Mouse (Mus musculus) R1 (cell line): ENCODE results near the gene Hmgcl.
A peak's percentile ranks its signal among the peaks of the same experiment; 100 is the strongest.
"Not testable (repeated sequence)": the region's sequence is repeated elsewhere in the genome, so short reads cannot be mapped to it uniquely, and the experiment has no call there.

Experiments used
- DNase-seq: peaks from one replicate; pipeline ENCODE4 v3.0.0-alpha.2; 2018; ENCODE audit warnings: low read depth, low spot score

The Hmgcl gene

GRCm38 (mm10) chr4:135960717-135961116 lies 14.5 kb downstream of the Hmgcl start:
- peak; percentile 86 for DNase-seq

- no peak for DNase-seq
Observed at GRCm38 (mm10) chr4:135961709-135962108, 15.5 kb downstream of the Hmgcl start.

- no peak for DNase-seq
Observed at GRCm38 (mm10) chr4:135962198-135962597, 15.9 kb downstream of the Hmgcl start.

- peak; percentile 75 for DNase-seq
Observed at GRCm38 (mm10) chr4:135962946-135963345, 16.7 kb downstream of the Hmgcl start.

- DNase-seq, result peak; percentile 99
Observed at GRCm38 (mm10) chr4:135963457-135964193, 17.4 kb downstream of the Hmgcl start, which contains the start of gene Gale. TSS of gene Gale (plus strand) at chr4:135963727.

GRCm38 (mm10) chr4:135964426-135964825 lies 18.2 kb downstream of the Hmgcl start:
- no peak for DNase-seq

- DNase-seq, result no peak
Observed at GRCm38 (mm10) chr4:135965113-135965512, 18.9 kb downstream of the Hmgcl start.

- no peak for DNase-seq
Observed at GRCm38 (mm10) chr4:135966283-135966682, 20.0 kb downstream of the Hmgcl start.

- DNase-seq, result no peak
Observed at GRCm38 (mm10) chr4:135967086-135967760, 21.0 kb downstream of the Hmgcl start.

- no peak for DNase-seq
Observed at GRCm38 (mm10) chr4:135968271-135968869, 22.1 kb downstream of the Hmgcl start.

- no peak for DNase-seq
Observed at GRCm38 (mm10) chr4:135969070-135969750, 23.0 kb downstream of the Hmgcl start.

GRCm38 (mm10) chr4:135970585-135970984 lies 24.3 kb downstream of the Hmgcl start:
- DNase-seq, result no peak

- DNase-seq, result peak; percentile 54
Observed at GRCm38 (mm10) chr4:135971805-135972555, 25.7 kb downstream of the Hmgcl start.

- DNase-seq, result peak; percentile 79
Observed at GRCm38 (mm10) chr4:135972556-135972906, 26.3 kb downstream of the Hmgcl start, which contains the start of gene Lypla2. TSS of gene Lypla2 (minus strand) at chr4:135972626.

- DNase-seq, result no peak
Observed at GRCm38 (mm10) chr4:135972911-135973811, 26.9 kb downstream of the Hmgcl start.

GRCm38 (mm10) chr4:135976146-135976545 lies 29.9 kb downstream of the Hmgcl start:
- DNase-seq, result no peak

- DNase-seq, result not testable (repeated sequence)
Observed at GRCm38 (mm10) chr4:135980223-135980622, 34.0 kb downstream of the Hmgcl start.

GRCm38 (mm10) chr4:135981524-135982063 lies 35.3 kb downstream of the Hmgcl start:
- DNase-seq, result no peak

- no peak for DNase-seq
Observed at GRCm38 (mm10) chr4:135984556-135984955, 38.3 kb downstream of the Hmgcl start.

GRCm38 (mm10) chr4:135985193-135985592 lies 38.9 kb downstream of the Hmgcl start:
- no peak for DNase-seq
